Mouse (Mus musculus) cerebellum, postnatal 14 days (tissue): Measurements from ENCODE around the gene Bri3bp.
"Not testable (repeated sequence)": the region's sequence is repeated elsewhere in the genome, so short reads cannot be mapped to it uniquely, and the experiment has no call there.

Experiments
- DNase-seq, 2 experiments: peaks; one replicate each; pipeline ENCODE4 v3.0.0; 2021; ENCODE audit warnings: mixed read lengths in 2 of 2

The Bri3bp gene

GRCm38 (mm10) chr5:125409348-125410090, 31.8 kb upstream of the Bri3bp start:
- peak; percentile 46 to 49 for DNase-seq

GRCm38 (mm10) chr5:125411972-125412530, 29.3 kb upstream of the Bri3bp start:
- DNase-seq: peak; percentile 83 to 94

- not testable (repeated sequence) for DNase-seq
Measured at GRCm38 (mm10) chr5:125412536-125412935, 28.8 kb upstream of the Bri3bp start.

- DNase-seq: no peak
Measured at GRCm38 (mm10) chr5:125413763-125414162, 27.6 kb upstream of the Bri3bp start.

- no peak for DNase-seq
Measured at GRCm38 (mm10) chr5:125416183-125416582, 25.2 kb upstream of the Bri3bp start.

GRCm38 (mm10) chr5:125418636-125419035, 22.7 kb upstream of the Bri3bp start:
- peak; percentile 69 to 76 for DNase-seq

GRCm38 (mm10) chr5:125419124-125419523, 22.2 kb upstream of the Bri3bp start:
- no peak for DNase-seq

- DNase-seq: no peak
Measured at GRCm38 (mm10) chr5:125425698-125426276, 15.6 kb upstream of the Bri3bp start.

GRCm38 (mm10) chr5:125426343-125426742, 15.0 kb upstream of the Bri3bp start:
- no peak for DNase-seq

GRCm38 (mm10) chr5:125432324-125432723, 9.0 kb upstream of the Bri3bp start:
- not testable (repeated sequence) for DNase-seq

GRCm38 (mm10) chr5:125433793-125434337, 7.5 kb upstream of the Bri3bp start, which contains the start of gene Dhx37:
Gene Dhx37, minus strand, starts transcription at chr5:125434121.
- peak; percentile 95 to 96 for DNase-seq

- peak in 1 of 2 experiments; percentile 51 for DNase-seq
Measured at GRCm38 (mm10) chr5:125434347-125434746, 7.0 kb upstream of the Bri3bp start.

GRCm38 (mm10) chr5:125440583-125441233, 660 bp upstream of the Bri3bp start:
- peak in 1 of 2 experiments; percentile 33 for DNase-seq

GRCm38 (mm10) chr5:125442136-125442995, 998 bp downstream of the Bri3bp start:
- no peak for DNase-seq

GRCm38 (mm10) chr5:125443335-125443734, 2.0 kb downstream of the Bri3bp start:
- no peak for DNase-seq

GRCm38 (mm10) chr5:125443915-125444314, 2.5 kb downstream of the Bri3bp start:
- no peak for DNase-seq

GRCm38 (mm10) chr5:125444554-125444953, 3.2 kb downstream of the Bri3bp start:
- no peak for DNase-seq

- no peak for DNase-seq
Measured at GRCm38 (mm10) chr5:125446344-125446743, 5.0 kb downstream of the Bri3bp start.

- no peak for DNase-seq
Measured at GRCm38 (mm10) chr5:125448026-125448425, 6.7 kb downstream of the Bri3bp start.

GRCm38 (mm10) chr5:125448631-125449030, 7.3 kb downstream of the Bri3bp start:
- no peak for DNase-seq

- DNase-seq: no peak
Measured at GRCm38 (mm10) chr5:125449306-125449705, 7.9 kb downstream of the Bri3bp start.

- DNase-seq: no peak
Measured at GRCm38 (mm10) chr5:125452573-125452972, 11.2 kb downstream of the Bri3bp start.
